Mouse (Mus musculus) embryonic stem cell, embryonic (primary cell): ENCODE results near the gene Gabbr1.

Source experiments
- CTCF ChIA-PET, 4 experiments: fragments of 300-600 bp in 2 of 4; fragments of 350-600 bp in 2 of 4; sonication (Branson Sonifier 250); formaldehyde crosslinking; loops; one replicate each; lab custom pipeline; 2022; ENCODE audit warnings: inconsistent platforms in 2 of 4; lab: Charles Lee
- POLR2A ChIA-PET, 4 experiments: fragments of 300-600 bp in 2 of 4; fragments of 350-600 bp in 2 of 4; sonication (Branson Sonifier 250); formaldehyde crosslinking; loops; one replicate each; lab custom pipeline; 2022; ENCODE audit warnings: antibody characterized with exemption in 4 of 4, inconsistent platforms in 1 of 4; lab: Charles Lee

The Gabbr1 gene

DNA sequence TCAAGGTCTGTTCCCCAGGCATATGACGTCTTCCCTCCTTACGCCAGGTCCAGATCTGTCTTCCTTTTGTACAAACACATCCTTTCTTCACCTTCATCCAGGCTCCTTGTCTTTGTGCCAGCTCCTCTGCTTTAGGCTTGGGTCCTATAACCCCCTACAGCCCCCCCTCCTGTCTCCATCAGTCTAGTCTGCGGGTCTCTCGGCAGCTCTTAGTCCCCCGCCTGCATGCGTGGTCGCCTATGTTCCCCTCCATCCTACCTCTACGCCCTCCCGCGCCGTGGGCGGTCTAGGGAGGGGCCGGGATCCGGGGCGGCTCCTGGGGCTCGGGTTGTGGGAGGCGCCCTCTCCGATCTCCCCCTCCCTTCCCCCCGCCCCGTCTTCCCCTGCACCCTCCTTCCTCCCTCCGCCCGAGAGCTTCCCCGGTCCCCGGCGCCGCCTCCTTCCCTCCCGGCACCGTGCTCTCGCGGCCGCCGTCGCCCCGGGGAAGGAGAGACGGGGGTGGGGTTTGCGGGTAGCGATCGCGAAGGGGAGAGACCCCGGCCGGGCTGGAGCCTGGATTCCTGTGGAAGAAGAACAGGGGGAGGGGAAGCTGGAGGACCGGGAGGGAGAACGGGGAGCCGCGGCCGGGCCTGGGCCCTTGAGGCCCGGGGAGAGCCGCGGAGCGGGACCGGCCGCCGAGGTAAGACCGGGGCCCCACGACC, at the start of gene Gabbr1:
Gabbr1 (plus strand) TSS at position 356 of the 701 bp plus-strand sequence.
- ChIA-PET CTCF (interaction anchor here (0.6 to 1.6 kb wide), 20 partner anchors 18 to 1461 kb away, joined by 3 to 10 read pairs (median 4); partner anchors contain the start of gene Trim26 (in 1 of the 4)), POLR2A (interaction anchor here (0.6 to 31.8 kb wide), 88 partner anchors 7 to 1163 kb away, joined by 3 to 863 read pairs (median 5); partner anchors contain the start of genes 2410137M14Rik (in 4 of the 4), Mog (in 2 of the 4), Rnf39 (in 2 of the 4) and H2-M5 (in 1 of the 4))

- ChIA-PET POLR2A (interaction anchor here (0.5 to 32.1 kb wide), 81 partner anchors 8 to 1078 kb away, joined by 3 to 469 read pairs (median 5); partner anchors contain the start of genes 2410137M14Rik (in 4 of the 4), Gabbr1 (in 4 of the 4), H2-M5 (in 3 of the 4) and Mog (in 2 of the 4)), CTCF (interaction anchor here in 3 of 4 experiments (0.7 to 1.5 kb wide), 11 partner anchors 10 to 1208 kb away, joined by 3 to 6 read pairs (median 3); partner anchors contain the start of genes Znrd1 (in 1 of the 3) and Znrd1as (in 1 of the 3))
These were observed 48.6 kb upstream of the Gabbr1 start for GRCm38 (mm10) chr17:36997033-36997735.

DNA sequence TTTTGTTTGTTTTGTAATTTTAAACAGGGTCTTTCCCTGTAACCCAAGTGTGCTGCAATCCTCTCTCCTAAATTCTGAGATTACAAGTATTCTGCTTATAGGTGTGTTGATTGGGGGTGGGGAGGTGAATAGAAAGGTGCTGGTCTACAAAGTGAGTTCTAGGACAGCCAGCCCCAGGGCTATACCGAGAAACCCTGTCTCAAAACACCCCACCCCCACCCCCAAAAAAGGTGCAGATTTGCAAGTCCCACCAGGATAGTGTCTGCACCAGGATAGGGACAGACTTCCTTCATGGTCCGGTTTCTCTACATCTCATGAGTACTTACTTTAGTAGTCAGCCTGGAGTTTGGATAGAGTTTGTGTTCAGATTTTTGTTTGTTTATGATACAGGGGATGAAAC, 47.3 kb upstream of the Gabbr1 start:
- ChIA-PET POLR2A (interaction anchor here (0.5 to 32.1 kb wide), 45 partner anchors 9 to 217 kb away, joined by 3 to 469 read pairs (median 11); partner anchors contain the start of genes 2410137M14Rik (in 3 of the 4), H2-M5 (in 3 of the 4), Znrd1 (in 3 of the 4) and Znrd1as (in 3 of the 4)), CTCF (interaction anchor here in 2 of 4 experiments (1.0 to 1.5 kb wide), 2 partner anchors 9 to 51 kb away, joined by 3 read pairs; no protein-coding TSS in a partner anchor)

DNA sequence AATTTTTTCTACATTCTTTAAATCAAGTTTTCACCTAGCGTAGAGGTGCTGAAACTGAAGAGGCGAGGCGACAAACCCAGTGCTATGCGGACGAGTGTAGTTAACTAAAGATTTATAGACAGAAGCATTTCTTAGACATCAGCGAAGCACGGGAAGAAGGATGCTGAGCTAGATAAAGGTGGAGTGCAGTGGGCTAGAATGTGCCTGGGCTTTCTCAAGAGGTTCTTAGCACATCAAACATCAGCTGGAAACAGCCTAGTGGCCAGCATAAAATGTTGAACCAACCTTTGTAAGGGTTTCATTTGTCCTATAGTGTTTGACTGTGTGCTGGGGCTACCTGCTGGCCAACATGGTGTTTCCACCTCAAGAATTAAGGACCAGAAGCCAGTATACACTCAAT, 44.9 kb upstream of the Gabbr1 start, which contains the start of gene Zfp57:
Zfp57 (plus strand) TSS at position 301 of the 400 bp plus-strand sequence.
- POLR2A ChIA-PET: interaction anchor here (0.6 to 32.1 kb wide), 30 partner anchors 9 to 718 kb away, joined by 3 to 469 read pairs (median 6); partner anchors contain the start of genes 2410137M14Rik (in 2 of the 4), Mog (in 2 of the 4), Gabbr1 (in 1 of the 4) and H2-M5 (in 1 of the 4)
- CTCF ChIA-PET: interaction anchor here in 2 of 4 experiments (0.6 to 1.3 kb wide), 5 partner anchors 21 to 1003 kb away, joined by 3 to 4 read pairs (median 3); no protein-coding TSS in a partner anchor

GRCm38 (mm10) chr17:37002364-37003330, 43.1 kb upstream of the Gabbr1 start:
- CTCF ChIA-PET: interaction anchor here (0.6 to 1.2 kb wide), 5 partner anchors 32 to 167 kb away, joined by 3 to 4 read pairs (median 3); partner anchors contain the start of gene Gabbr1 (in 2 of the 4)

GRCm38 (mm10) chr17:37003366-37003765, 42.4 kb upstream of the Gabbr1 start:
- CTCF ChIA-PET: interaction anchor here in 2 of 4 experiments (0.5 to 1.2 kb wide), 4 partner anchors 14 to 167 kb away, joined by 3 read pairs; partner anchors contain the start of gene H2-M5 (in 1 of the 2)
- POLR2A ChIA-PET: interaction anchor here (0.6 to 32.1 kb wide), 46 partner anchors 4 to 1182 kb away, joined by 3 to 469 read pairs (median 11); partner anchors contain the start of genes 2410137M14Rik (in 2 of the 4), Gabbr1 (in 2 of the 4), H2-M5 (in 2 of the 4) and Trim26 (in 2 of the 4)

More at GRCm38 (mm10) chr17:37002364-37003330, 43.1 kb upstream of the Gabbr1 start:
- POLR2A ChIA-PET: interaction anchor here (0.6 to 32.1 kb wide), 84 partner anchors 3 to 1834 kb away, joined by 3 to 469 read pairs (median 6); partner anchors contain the start of genes Gabbr1 (in 3 of the 4), H2-M5 (in 3 of the 4), Trim26 (in 3 of the 4) and 2410137M14Rik (in 2 of the 4)

- ChIA-PET POLR2A (interaction anchor here (1.0 to 32.1 kb wide), 38 partner anchors 8 to 189 kb away, joined by 3 to 469 read pairs (median 5); partner anchors contain the start of genes 2410137M14Rik (in 2 of the 4), H2-M5 (in 2 of the 4), Mog (in 2 of the 4) and Gabbr1 (in 1 of the 4)), CTCF (interaction anchor here in 1 of 4 experiments (0.8 kb wide), 1 partner anchor 76 kb away, joined by 3 read pairs; no protein-coding TSS in a partner anchor)
These were observed 37.6 kb upstream of the Gabbr1 start for GRCm38 (mm10) chr17:37008161-37008560.

DNA sequence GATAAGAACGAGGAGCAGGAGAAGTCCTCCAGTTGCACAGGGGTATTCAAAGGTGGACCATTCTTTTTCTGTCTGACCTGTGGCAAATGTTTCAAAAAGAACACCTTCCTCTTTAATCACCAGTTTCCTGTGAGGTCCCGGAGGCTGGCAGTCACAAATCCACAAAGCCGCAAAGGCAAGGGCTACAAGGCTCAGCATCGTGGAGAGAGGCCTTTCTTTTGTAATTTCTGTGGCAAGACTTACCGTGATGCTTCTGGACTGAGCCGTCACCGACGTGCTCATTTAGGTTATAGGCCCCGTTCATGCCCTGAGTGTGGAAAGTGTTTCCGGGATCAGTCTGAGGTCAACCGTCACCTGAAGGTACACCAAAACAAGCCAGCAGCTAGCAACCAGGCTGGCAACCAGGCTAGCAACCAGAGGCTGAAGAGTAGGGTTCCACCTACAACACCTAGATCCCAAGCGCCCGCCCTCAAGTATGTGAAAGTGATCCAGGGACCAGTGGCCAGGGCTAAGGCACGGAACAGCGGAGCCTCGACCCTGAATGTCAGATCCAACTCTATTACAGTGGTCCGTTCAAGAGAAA, 36.2 kb upstream of the Gabbr1 start:
- POLR2A ChIA-PET: interaction anchor here in 3 of 4 experiments (0.8 to 32.1 kb wide), 27 partner anchors 10 to 71 kb away, joined by 3 to 469 read pairs (median 5); partner anchors contain the start of genes 2410137M14Rik (in 2 of the 3), Gabbr1 (in 1 of the 3), H2-M5 (in 1 of the 3) and Mog (in 1 of the 3)

GRCm38 (mm10) chr17:37011719-37012118, 34.0 kb upstream of the Gabbr1 start:
- POLR2A ChIA-PET: interaction anchor here (0.5 to 32.1 kb wide), 23 partner anchors 8 to 175 kb away, joined by 3 to 469 read pairs (median 4); partner anchors contain the start of genes 2410137M14Rik (in 1 of the 4), Gabbr1 (in 1 of the 4), H2-M5 (in 1 of the 4) and Mog (in 1 of the 4)
- CTCF ChIA-PET: no interaction called here

More for the DNA sequence above, 36.2 kb upstream of the Gabbr1 start:
- CTCF ChIA-PET: interaction anchor here in 2 of 4 experiments (0.5 to 0.6 kb wide), 2 partner anchors 233 to 812 kb away, joined by 3 read pairs; no protein-coding TSS in a partner anchor

GRCm38 (mm10) chr17:37012141-37012540, 33.6 kb upstream of the Gabbr1 start:
- ChIA-PET CTCF (no interaction called here), POLR2A (interaction anchor here (0.6 to 32.1 kb wide), 19 partner anchors 7 to 175 kb away, joined by 3 to 469 read pairs (median 5); partner anchors contain the start of genes 2410137M14Rik (in 1 of the 4), Gabbr1 (in 1 of the 4), H2-M5 (in 1 of the 4) and Mog (in 1 of the 4))

DNA sequence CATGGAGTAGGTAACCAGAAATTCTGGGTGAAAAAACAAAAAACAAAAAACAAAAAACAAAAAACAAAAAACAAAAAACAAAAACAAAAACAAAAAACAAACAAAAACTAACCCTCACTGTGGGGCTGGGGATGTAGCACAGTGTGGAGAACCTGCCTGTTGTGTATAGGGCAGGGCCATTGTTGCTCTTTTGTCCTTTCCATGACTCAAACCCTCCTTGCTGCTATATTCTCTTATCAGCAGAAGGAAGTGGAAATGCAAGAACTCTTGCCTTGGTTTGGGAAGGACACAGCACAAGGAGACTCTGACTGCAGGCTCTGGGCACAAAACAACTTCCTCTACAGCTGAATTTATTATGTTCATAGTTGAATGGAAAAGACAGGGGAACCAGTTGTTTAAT, 29.4 kb upstream of the Gabbr1 start:
- POLR2A ChIA-PET: interaction anchor here (0.5 to 32.1 kb wide), 15 partner anchors 6 to 63 kb away, joined by 3 to 469 read pairs (median 5); partner anchors contain the start of genes 2410137M14Rik (in 1 of the 4), Gabbr1 (in 1 of the 4), H2-M5 (in 1 of the 4) and Zfp57 (in 1 of the 4)

GRCm38 (mm10) chr17:37018328-37018727, 27.4 kb upstream of the Gabbr1 start:
- ChIA-PET CTCF (interaction anchor here in 1 of 4 experiments (0.6 kb wide), 1 partner anchor 1484 kb away, joined by 7 read pairs; no protein-coding TSS in a partner anchor), POLR2A (interaction anchor here (0.6 to 32.1 kb wide), 18 partner anchors 8 to 153 kb away, joined by 3 to 469 read pairs (median 8); partner anchors contain the start of genes 2410137M14Rik (in 1 of the 4), Gabbr1 (in 1 of the 4), H2-M5 (in 1 of the 4) and Zfp57 (in 1 of the 4))

More for the DNA sequence above, 29.4 kb upstream of the Gabbr1 start:
- CTCF ChIA-PET: no interaction called here

DNA sequence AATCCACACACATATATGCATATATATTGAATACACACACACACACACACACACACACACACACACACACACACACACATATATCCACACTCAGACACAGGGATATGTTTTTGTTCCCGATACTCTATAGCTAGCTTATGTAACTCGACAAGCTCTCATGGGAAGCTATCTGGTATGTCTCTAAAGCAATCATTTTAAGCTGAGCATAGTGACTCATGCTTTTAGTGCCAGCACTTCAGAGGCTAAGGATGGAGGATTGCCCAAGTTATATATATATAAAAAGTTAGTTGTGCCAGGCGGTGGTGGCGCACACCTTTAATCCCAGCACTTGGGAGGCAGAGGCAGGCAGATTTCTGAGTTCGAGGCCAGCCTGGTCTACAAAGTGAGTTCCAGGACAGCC, 26.5 kb upstream of the Gabbr1 start:
- ChIA-PET CTCF (interaction anchor here in 1 of 4 experiments (0.6 kb wide), 1 partner anchor 27 kb away, joined by 6 read pairs; the partner anchor contains the start of gene Gabbr1), POLR2A (interaction anchor here (1.0 to 32.1 kb wide), 25 partner anchors 8 to 61 kb away, joined by 3 to 469 read pairs (median 5); partner anchors contain the start of genes 2410137M14Rik (in 1 of the 4), Gabbr1 (in 1 of the 4) and H2-M5 (in 1 of the 4))
